Mouse (Mus musculus): ENCODE data around the gene A2m.

Gene A2m

DNA sequence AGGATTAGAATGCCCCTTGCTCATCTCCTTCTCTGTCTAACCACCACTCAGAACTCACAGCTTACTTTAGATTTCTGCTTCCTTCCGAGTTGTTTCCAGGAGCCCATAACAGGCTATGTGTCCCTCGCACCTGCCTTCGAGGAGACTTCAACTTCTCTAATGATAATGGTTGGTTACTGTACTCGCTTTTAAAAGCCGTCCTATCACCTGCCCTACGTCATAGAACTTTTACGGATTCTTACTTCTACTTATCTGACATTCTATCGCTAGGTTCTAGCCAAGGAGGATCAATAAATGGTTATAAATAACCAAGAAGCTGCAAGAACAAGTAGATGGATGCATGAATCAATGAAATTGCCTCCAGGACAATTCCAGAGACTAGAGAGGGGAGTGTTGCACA is at the start of gene A2m:
Gene A2m, plus strand, starts transcription at position 301 of the 400 bp plus-strand sequence.
- no peak for DNase-seq (ENCODE audit: low read depth, low spot score)

DNA sequence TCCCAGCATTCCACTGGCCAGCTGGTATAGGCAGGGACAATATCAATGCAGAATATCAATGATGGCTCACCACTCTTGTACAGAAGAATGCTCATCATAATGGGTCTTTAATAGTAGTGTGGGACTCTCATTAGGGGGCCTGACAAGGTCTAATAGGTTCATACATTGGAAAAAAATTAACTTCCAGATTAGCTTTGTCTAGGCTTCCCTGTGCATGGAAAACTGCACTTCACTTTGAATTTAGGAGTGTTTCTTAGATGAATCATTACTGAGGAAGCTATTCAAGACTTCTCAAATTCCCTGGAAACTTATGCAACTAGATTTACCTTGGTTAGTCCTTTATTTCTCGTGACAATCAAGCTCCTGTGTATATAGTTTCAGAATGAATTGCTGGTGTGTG is 45.0 kb upstream of the A2m start:
- no peak for DNase-seq (ENCODE audit: low read depth, low spot score)

DNA sequence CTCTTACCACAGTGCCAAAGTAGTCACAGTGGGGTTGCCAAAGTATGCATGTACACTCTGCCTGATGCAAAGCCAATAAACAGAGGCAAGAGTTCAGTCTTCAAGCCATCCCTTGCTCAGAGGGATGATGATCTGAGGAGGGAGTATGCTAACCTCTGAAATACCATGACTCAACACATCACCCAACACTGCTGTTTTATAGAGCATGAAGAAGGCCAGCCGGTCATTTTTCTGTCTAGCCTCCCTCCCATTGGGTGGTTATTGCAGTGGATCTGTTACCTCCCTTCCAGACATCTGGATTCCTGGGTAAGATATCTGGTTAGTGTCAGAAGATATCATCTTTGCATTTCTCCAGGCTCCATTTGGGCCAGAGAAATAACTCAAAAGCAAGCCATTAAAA is 34.2 kb upstream of the A2m start:
- DNase-seq (ENCODE audit: low read depth, low spot score): no peak

DNA sequence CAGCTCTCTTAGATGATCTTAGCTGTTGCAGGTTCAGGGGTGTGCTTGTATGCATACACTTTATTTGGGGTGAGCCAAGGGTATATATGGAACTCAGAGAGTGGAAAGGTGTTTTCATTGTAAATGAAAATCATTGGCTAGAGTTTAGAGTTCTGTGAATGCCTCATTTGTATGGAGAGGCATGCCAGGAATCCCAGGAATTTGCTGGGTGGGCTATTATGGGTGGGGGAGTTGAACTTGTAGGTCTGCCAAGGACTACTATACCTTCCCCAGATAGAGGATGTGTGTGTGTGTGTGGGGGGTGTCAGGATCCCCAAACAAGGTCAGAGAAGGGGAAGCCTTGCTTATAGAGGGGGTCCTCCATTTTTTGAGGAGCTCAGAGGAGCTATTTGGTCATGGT is 27.3 kb upstream of the A2m start:
- DNase-seq (ENCODE audit: low read depth, low spot score): no peak

DNA sequence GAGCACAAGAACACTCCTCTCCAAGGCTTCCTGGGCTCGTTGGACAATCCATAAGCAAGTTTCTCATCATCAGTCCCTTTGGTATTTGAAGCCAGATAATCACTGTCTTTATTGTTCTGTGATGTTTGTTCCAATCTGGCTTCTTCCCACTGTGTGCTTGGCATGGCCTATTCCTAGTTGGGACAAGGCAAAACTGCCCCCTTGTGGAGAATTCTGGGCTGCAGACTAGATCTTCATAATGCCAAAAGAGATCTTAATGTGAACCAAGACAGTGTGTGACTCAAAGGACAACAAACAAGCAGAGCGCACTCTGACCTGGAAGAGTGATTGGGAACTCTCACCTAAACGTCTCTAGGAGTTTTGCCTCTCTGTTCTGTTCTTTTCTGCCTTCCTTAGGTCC is 23.4 kb upstream of the A2m start:
- no peak for DNase-seq (ENCODE audit: low read depth, low spot score)

DNA sequence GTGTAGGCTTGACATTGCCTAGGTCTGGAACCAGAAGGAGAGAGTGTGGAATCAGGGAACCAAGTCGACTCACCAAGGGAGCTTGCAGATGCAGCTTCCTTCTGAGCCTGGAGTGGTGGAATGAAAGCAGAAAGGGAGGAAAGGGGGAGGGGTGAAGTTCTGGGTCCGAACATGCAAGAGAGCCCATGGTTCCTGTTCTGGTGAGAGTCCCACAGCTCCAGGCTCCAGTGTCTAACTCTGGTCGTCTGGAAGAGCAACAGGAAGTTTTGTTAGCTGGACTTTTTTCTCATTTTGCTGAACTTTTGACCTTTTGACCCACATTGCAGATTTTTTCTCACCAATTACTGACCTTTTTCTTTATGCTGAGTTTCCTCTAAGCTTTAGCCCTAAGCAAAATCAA is 17.7 kb upstream of the A2m start:
- DNase-seq (ENCODE audit: low read depth, low spot score): no peak

DNA sequence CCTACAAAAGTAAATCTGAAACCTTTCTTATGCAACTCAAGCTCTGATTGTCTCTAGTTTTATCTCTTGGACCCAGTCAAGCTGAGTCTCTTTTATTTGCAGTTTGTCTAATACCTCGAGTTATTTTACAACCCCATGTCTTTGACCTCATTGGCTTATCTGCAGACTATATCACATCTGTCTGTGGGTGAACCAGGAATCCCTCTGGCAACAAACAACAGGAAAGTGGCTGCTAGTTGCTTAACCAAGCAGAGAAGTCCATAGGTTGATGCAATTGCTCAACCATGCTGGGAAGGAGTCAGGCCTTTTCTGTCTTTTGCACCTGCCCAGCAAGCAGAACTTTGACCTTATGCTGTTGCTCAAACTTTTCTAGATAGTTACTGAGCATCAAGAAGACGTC is 12.7 kb upstream of the A2m start:
- no peak for DNase-seq (ENCODE audit: low read depth, low spot score)

DNA sequence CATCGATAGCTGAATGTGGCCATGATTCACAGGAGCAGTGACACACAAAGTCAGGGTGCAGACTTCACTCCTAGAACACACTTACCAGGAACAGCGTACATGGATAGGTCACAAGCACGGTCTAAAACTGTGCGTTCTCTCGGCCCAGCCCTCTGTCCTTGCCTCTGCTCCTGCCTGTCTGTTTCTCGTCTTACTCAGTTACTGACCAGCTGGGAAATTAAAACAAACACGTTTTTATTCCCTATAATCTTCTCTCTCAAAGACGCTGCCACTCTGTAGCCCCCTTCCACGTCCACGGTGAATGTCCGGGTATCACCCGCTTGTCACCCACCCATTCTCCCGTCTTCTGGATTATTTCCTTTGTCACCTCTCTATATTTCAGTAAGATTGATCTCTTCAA is 656 bp upstream of the A2m start:
- no peak for DNase-seq (ENCODE audit: low read depth, low spot score)

DNA sequence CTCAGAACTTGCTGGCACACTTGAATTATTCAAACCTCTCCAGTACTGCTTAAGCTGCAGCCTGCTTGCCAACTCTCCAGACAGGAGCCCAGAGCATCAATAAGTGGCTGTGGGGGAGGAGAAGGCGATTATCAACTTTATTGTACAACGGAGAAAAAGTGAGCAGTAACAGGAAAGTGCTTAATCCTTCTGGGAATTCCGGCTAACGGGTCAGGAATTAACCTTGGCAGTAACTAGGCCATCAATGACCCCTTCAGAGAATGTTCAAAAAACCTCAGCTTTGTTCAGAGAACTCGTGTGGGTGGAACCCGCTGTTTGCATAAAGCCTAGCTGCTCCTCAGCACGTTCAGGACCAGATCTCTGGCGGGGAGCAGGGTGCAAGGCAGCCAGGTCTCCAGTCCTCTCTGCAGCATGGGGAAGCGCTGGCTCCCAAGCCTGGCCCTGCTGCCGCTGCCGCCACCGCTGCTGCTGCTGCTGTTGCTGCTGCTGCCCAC is 749 bp downstream of the A2m start:
- peak; percentile 31 for DNase-seq (ENCODE audit: low read depth, low spot score)

DNA sequence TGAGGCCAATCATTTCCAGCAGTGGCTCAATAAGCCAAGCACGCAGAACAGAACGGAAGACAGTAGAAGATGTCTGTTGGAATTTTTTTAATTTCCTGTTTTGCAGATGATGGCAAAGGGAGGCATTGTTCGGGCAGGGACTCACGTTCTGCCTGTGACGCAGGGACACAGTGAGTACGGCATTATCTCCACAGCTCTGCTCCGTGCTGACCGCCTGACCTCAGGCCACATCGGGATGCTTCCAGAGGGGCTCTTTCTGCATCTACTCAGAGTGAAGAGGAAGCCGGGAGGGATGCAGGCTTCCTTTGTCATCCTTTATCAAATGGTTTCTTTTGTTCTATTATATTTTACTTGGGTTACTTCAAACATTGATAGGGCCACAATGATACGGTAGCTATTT is 13.3 kb downstream of the A2m start:
- no peak for DNase-seq (ENCODE audit: low read depth, low spot score)
